Mouse (Mus musculus) stomach, embryonic 16.5 days (tissue): Measurements from ENCODE around the gene Fbxl13. TPM values are rescaled to one million over a fixed set of nuclear protein-coding genes. Genes with fewer than 3 reads are reported as not detected.

Source experiments
- ATAC-seq: fragments of 200-750 bp; cut with Nextera tagmentation; 2 replicates; pipeline ENCODE4 v1.8.0; 2017; ENCODE audit warnings: moderate number of reproducible peaks, moderate TSS enrichment; ENCODE audit not compliant: insufficient read depth, low FRiP score
- H3K27ac ChIP-seq: fragments of 300-500 bp; sonication (generic); 2 replicates; pipeline ENCODE4 v1.5.1; 2014; ENCODE audit warnings: low read length
- H3K27me3 ChIP-seq: fragments of 300-500 bp; sonication (generic); 2 replicates; pipeline ENCODE4 v1.6.1; 2014; ENCODE audit warnings: low read length, control low read depth, mixed read lengths; ENCODE audit not compliant: control insufficient read depth, insufficient read depth
- H3K36me3 ChIP-seq: fragments of 300-500 bp; sonication (generic); 2 replicates; pipeline ENCODE4 v1.6.1; 2014; ENCODE audit warnings: low read length; ENCODE audit not compliant: control insufficient read depth, insufficient read depth
- H3K4me1 ChIP-seq: fragments of 300-500 bp; sonication (generic); 2 replicates; pipeline ENCODE4 v1.6.1; 2014; ENCODE audit warnings: low read length, control low read depth, mixed read lengths; ENCODE audit not compliant: control insufficient read depth, insufficient read depth
- H3K4me2 ChIP-seq: fragments of 300-500 bp; sonication (generic); 2 replicates; pipeline ENCODE4 v1.6.1; 2014; ENCODE audit warnings: low read depth, low read length, mixed read lengths
- H3K4me3 ChIP-seq: fragments of 300-500 bp; sonication (generic); replicated peaks from 2 replicates; pipeline ENCODE4 v1.5.1; 2014; ENCODE audit warnings: mild to moderate bottlenecking, low read length
- H3K9ac ChIP-seq: fragments of 300-500 bp; sonication (generic); 2 replicates; pipeline ENCODE4 v1.6.1; 2014; ENCODE audit warnings: low read length
- H3K9me3 ChIP-seq: fragments of 300-500 bp; sonication (generic); replicated peaks from 2 replicates; pipeline ENCODE4 v1.6.1; 2016; ENCODE audit warnings: low read length, control low read depth; ENCODE audit not compliant: control insufficient read depth
- WGBS: fragments of 180-500 bp; shearing (Covaris S2); extraction: QIAGEN DNeasy Blood & Tissue Kit; methylation state at CpG from one replicate; pipeline ENCODE4 v1.1.7; 2014; 5-methylcytosine and 5-hydroxymethylcytosine counted together
- polyA plus RNA-seq: library from polyadenylated mRNA; unstranded; fragments of >200 nt; fragmentation: Nextera tagmentation; extraction: Ambion mirVana; gene quantifications from 2 replicates; pipeline ENCODE4 v1.2.1, GENCODE M21; 2015

Gene Fbxl13
- polyA plus RNA-seq, 1 experiment from 2014 or later = 0.31 TPM

DNA sequence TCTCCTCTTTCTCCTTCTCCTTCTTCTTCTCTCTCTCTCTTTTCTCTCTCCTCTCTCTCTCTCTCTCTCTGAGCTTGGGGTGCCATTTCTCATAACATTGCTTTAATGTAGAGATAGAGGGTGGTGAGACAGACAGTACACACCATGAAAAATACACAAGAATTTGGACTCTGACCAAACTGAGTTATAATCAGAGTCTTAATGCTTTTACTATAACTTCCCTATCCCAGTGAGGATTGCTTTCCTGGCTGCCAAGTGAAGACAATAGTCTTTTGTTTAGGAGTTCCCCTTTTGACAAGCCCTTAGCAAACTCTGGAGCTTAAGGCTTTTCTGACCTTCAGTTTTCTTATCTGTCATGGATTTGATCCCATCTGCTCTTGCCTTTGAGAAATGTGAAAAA is 100.2 kb downstream of the Fbxl13 start:
- Histone ChIP-seq H3K4me3 (peak overlapping the region; percentile 40), H3K9ac (no peak overlapping the region), H3K4me2 (peak overlapping the region; percentile 37), H3K27ac (peak overlapping the region; percentile 89), H3K4me1 (peaks cover 19% of the 10 kb centered on the region), H3K9me3 (no peaks in the 10 kb centered on the region), H3K36me3 (no peaks in the 10 kb centered on the region), H3K27me3 (no peaks in the 10 kb centered on the region)
- no peak for ATAC-seq

GRCm38 (mm10) chr5:21544821-21545220 is 100.6 kb downstream of the Fbxl13 start:
- Histone ChIP-seq H3K27ac (peak overlapping the region; percentile 89), H3K4me3 (peak overlapping the region; percentile 40), H3K9ac (peak overlapping the region; percentile 67), H3K27me3 (no peaks in the 10 kb centered on the region), H3K4me2 (peak overlapping the region; percentile 55), H3K9me3 (no peaks in the 10 kb centered on the region), H3K4me1 (peaks cover 19% of the 10 kb centered on the region), H3K36me3 (no peaks in the 10 kb centered on the region)
- WGBS = 43% methylated on average over 3 of the region's 3 CpGs
- ATAC-seq = peak; percentile 68; the same call in 1 of the 2 replicates

GRCm38 (mm10) chr5:21543409-21544201 is 101.8 kb downstream of the Fbxl13 start, which contains the start of gene Lrrc17:
Gene Lrrc17 (plus strand): TSS chr5:21543559.
- 31% methylated on average over 17 of the region's 17 CpGs for WGBS
- peak within 1 kb of the TSS; percentile 67 for H3K9ac ChIP-seq

DNA sequence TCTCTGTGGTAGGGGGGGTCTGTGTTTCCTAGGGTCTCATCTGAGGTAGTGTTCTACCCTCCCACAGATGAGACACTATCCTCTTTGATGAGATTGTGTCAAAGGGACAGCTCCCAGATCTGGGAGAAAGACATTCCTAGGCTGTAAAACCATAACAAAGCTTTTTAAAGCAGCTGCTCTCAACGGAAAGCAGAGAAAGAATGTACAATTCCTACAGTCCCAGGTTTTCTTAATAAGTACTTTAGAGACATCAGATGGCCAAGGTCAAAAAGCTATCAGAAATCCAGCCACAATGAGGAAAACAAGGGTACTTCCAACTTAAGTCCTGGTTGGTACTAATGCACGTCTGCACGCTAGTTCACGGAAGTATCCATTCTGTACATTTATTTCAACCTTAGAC is 103.2 kb downstream of the Fbxl13 start:
- Histone ChIP-seq H3K4me3 (no peak overlapping the region), H3K27ac (no peak overlapping the region), H3K36me3 (no peaks in the 10 kb centered on the region), H3K4me2 (no peak overlapping the region), H3K9me3 (no peaks in the 10 kb centered on the region), H3K4me1 (peaks cover 15% of the 10 kb centered on the region), H3K27me3 (no peaks in the 10 kb centered on the region), H3K9ac (no peak overlapping the region)
- WGBS = 65% methylated on average over 4 of the region's 4 CpGs
- ATAC-seq = no peak

More at GRCm38 (mm10) chr5:21543409-21544201, 101.8 kb downstream of the Fbxl13 start, which contains the start of gene Lrrc17:
- peak within 1 kb of the TSS; percentile 89 for H3K27ac ChIP-seq
- no peaks in the 10 kb centered on the region for H3K27me3 ChIP-seq
- H3K4me2 ChIP-seq = peak within 1 kb of the TSS; percentile 55
- H3K36me3 ChIP-seq = no peaks in the 10 kb centered on the region
- ATAC-seq = peak; percentile 83
- H3K4me1 ChIP-seq = peaks cover 15% of the 10 kb centered on the region
- no peaks in the 10 kb centered on the region for H3K9me3 ChIP-seq
- peak within 1 kb of the TSS; percentile 40 for H3K4me3 ChIP-seq

DNA sequence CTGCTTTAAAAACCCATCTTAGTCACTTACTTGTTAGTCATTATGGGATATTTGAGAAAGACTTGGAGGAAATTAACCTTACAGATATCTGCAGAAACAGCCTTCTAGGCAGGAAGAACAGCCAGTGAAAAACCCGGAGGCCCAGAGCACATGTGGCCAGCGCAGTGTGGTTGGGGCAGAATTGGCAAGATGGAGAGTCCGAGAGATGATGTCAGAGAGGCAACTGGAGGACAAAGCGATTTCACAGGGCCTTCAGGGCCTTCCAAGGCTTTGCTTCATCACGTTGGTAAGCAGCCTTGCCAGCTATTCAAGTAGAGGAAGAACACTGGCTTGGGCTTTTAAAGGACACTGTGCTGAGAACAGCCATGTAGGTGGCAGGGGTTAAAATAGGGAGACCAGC is 112.5 kb downstream of the Fbxl13 start:
- no peak overlapping the region for H3K4me3 ChIP-seq
- H3K27me3 ChIP-seq = no peaks in the 10 kb centered on the region
- WGBS = 78% methylated on average over 5 of the region's 5 CpGs
- no peak overlapping the region for H3K27ac ChIP-seq
- H3K36me3 ChIP-seq = no peaks in the 10 kb centered on the region
- H3K9ac ChIP-seq = no peak overlapping the region
- H3K4me1 ChIP-seq = no peaks in the 10 kb centered on the region; the same call in 1 of the 2 replicates
- H3K9me3 ChIP-seq = no peaks in the 10 kb centered on the region
- no peak for ATAC-seq
- no peak overlapping the region for H3K4me2 ChIP-seq

DNA sequence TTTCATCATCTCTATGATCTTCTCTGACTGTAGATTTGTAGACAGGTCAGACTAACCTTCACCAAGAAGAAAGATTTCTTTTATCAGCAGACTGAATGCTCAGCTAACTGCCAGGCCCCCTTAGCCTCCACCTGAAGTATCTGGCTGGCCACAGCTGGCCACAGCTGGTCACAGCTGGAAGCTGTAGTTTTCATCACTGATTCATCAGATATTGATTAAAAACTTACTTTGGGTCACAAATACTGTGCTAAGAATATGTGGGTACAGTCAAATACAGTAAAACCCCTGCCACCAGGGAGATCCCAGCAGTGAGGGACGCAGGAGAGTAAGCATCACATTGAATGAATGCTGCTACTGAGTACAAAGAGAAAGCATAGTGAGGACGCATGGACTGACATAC is 113.3 kb downstream of the Fbxl13 start:
- H3K4me1 ChIP-seq = no peaks in the 10 kb centered on the region; the same call in 1 of the 2 replicates
- H3K36me3 ChIP-seq = no peaks in the 10 kb centered on the region
- WGBS = 93% methylated on average over 2 of the region's 2 CpGs
- no peaks in the 10 kb centered on the region for H3K27me3 ChIP-seq
- no peak overlapping the region for H3K27ac ChIP-seq
- H3K9me3 ChIP-seq = no peaks in the 10 kb centered on the region
- no peak for ATAC-seq
- no peak overlapping the region for H3K4me2 ChIP-seq
- H3K9ac ChIP-seq = no peak overlapping the region
- H3K4me3 ChIP-seq = no peak overlapping the region

DNA sequence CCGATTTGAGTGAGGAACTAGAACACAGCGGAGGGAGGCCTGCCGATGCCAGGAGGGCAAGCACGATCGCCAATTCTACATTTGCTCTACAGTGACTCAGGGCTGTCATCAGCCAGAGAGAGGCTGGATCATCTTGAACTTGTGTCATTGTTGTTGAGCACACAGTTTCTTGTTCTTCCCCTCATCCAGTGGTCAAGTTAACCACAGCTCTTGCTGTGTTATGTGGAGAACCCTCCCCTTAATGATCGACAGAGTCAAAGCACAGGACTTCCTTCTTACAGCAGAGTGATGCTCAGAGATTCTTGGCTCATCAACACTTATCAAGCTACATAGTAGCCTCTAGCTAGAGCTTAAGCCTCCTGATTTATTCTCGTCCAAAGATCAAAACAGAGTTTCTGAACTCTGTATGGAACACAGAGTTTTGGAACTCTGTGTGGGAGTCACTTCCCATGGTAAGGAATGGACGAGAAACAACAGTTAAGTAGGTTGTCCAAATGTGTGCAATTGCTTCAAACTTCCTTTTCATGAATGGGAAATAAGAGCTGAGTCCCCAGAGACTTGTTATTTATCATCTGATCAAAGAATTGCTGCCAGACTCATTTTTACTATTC is 116.2 kb downstream of the Fbxl13 start:
- no peak overlapping the region for H3K4me2 ChIP-seq
- no peaks in the 10 kb centered on the region for H3K36me3 ChIP-seq
- H3K4me3 ChIP-seq = no peak overlapping the region
- no peaks in the 10 kb centered on the region for H3K27me3 ChIP-seq
- no peak for ATAC-seq
- no peaks in the 10 kb centered on the region for H3K9me3 ChIP-seq
- no peak overlapping the region for H3K9ac ChIP-seq
- 75% methylated on average over 8 of the region's 8 CpGs for WGBS
- H3K27ac ChIP-seq = peak overlapping the region; percentile 93
- no peaks in the 10 kb centered on the region; the same call in 1 of the 2 replicates for H3K4me1 ChIP-seq

DNA sequence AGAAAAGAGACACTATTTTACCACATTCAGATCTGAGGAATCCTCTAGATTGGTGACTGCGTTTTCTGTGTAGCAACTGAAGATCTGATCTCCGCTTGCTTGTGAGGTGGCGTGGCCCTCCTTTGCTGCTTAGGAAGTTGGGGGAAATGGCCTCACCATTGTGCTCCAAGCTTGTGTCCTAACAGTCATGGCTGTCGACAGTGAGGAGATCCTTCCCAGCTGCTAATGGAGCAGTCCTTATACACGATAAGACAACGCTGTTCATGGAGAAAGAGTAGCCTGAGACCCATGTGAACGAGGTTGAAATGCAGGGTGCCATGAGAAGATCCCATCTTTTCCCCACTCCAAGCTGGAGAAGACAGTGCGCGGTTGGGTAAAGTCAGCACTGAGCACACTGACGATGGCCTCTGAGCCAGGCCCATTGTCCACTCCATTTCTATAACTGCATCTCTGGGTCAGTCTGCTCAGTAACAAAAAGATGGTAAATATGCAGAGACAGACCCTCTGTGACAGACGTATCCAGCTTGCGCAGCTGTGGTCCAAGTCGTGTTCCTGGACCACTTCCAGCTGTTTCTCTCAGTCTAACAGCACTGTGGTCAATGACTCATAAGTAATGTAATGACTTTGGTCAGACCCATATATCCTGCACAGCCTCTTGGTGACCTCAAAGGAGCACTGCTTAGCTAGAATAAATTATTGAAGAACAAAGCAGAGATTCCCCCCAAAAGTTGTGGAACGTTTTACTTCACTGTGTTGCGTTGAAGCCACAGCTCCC is 117.2 kb downstream of the Fbxl13 start:
- H3K27ac ChIP-seq = peak overlapping the region; percentile 93

More for the DNA sequence above, 117.2 kb downstream of the Fbxl13 start:
- H3K27me3 ChIP-seq = no peaks in the 10 kb centered on the region
- H3K4me2 ChIP-seq = no peak overlapping the region
- H3K4me3 ChIP-seq = no peak overlapping the region
- 57% methylated on average over 15 of the region's 15 CpGs for WGBS
- H3K4me1 ChIP-seq = no peaks in the 10 kb centered on the region; the same call in 1 of the 2 replicates
- ATAC-seq = peak; percentile 85
- H3K9ac ChIP-seq = no peak overlapping the region
- H3K36me3 ChIP-seq = no peaks in the 10 kb centered on the region
- H3K9me3 ChIP-seq = no peaks in the 10 kb centered on the region
